Mouse (Mus musculus) forebrain, embryonic 11.5 days (tissue): ENCODE data around the gene Fam3b. TPM values are rescaled to one million over a fixed set of nuclear protein-coding genes. Genes with fewer than 3 reads are reported as not detected.

Experiments used
- ATAC-seq: fragments of 200-750 bp; cut with Nextera tagmentation; replicated peaks from 2 replicates; pipeline ENCODE4 v1.8.0; 2017; ENCODE audit warnings: moderate TSS enrichment; ENCODE audit not compliant: low FRiP score
- DNase-seq: peaks from one replicate; pipeline ENCODE4 v3.0.0-alpha.2; 2017; ENCODE audit warnings: low spot score
- H3K27ac ChIP-seq: fragments of 300-500 bp; sonication (generic); 2 replicates; pipeline ENCODE4 v1.5.1; 2014; ENCODE audit warnings: low read depth, low read length
- H3K27me3 ChIP-seq: fragments of 300-500 bp; sonication (generic); 2 replicates; pipeline ENCODE4 v1.6.1; 2014; ENCODE audit warnings: mild to moderate bottlenecking, low read length, mixed read lengths; ENCODE audit not compliant: control insufficient read depth, insufficient read depth
- H3K36me3 ChIP-seq: fragments of 300-500 bp; sonication (generic); 2 replicates; pipeline ENCODE4 v1.6.1; 2014; ENCODE audit warnings: mild to moderate bottlenecking, low read length, moderate library complexity, mixed read lengths; ENCODE audit not compliant: control insufficient read depth, insufficient read depth
- H3K4me1 ChIP-seq: fragments of 300-500 bp; sonication (generic); replicated peaks from 2 replicates; pipeline ENCODE4 v1.6.1; 2014; ENCODE audit warnings: low read length, mixed read lengths; ENCODE audit not compliant: control insufficient read depth, insufficient read depth
- H3K4me2 ChIP-seq: fragments of 300-500 bp; sonication (generic); 2 replicates; pipeline ENCODE4 v1.6.1; 2014; ENCODE audit warnings: low read depth, mild to moderate bottlenecking, low read length, moderate library complexity, mixed read lengths; ENCODE audit not compliant: severe bottlenecking
- H3K4me3 ChIP-seq: fragments of 300-500 bp; sonication (generic); 2 replicates; pipeline ENCODE4 v1.5.1; 2014; ENCODE audit warnings: low read depth, low read length
- H3K9ac ChIP-seq: fragments of 300-500 bp; sonication (generic); 2 replicates; pipeline ENCODE4 v1.6.1; 2014; ENCODE audit warnings: low read length
- H3K9me3 ChIP-seq: fragments of 300-500 bp; sonication (generic); 2 replicates; pipeline ENCODE4 v1.6.1; 2016; ENCODE audit warnings: low read length, mixed read lengths; ENCODE audit not compliant: control insufficient read depth
- WGBS: fragments of 180-500 bp; shearing (Covaris S2); extraction: QIAGEN DNeasy Blood & Tissue Kit; methylation state at CpG from one replicate; pipeline ENCODE4 v1.1.7; 2014; 5-methylcytosine and 5-hydroxymethylcytosine counted together
- polyA plus RNA-seq: library from polyadenylated mRNA; unstranded; fragments of >200 nt; fragmentation: Nextera tagmentation; extraction: Ambion mirVana; gene quantifications from 2 replicates; pipeline ENCODE4 v1.2.1, GENCODE M21; 2014

Gene Fam3b
- polyA plus RNA-seq, 1 experiment from 2014 or later: not detected

DNA sequence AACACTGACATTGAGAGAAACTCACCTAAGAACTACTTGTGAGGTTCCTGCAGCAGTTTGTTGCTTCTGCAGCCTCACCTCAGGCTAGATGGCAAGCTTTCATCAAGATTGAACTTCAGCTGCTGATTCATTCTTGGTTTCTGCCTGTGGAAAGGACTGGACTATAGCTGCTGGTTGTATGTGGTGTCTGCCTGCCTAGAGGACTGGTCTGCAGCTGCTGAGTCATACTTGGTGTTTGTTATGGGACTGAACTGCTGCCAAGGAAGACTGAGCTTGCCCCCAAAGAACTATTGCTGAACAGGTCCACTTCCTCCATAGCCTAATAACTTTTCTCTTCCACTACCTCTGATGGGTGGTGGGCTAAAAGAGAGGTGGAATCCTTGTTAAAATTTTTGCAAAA, 67.2 kb downstream of the Fam3b start:
- ATAC-seq (no peak), DNase-seq (no peak)
- Histone ChIP-seq H3K27me3 (no peaks in the 10 kb centered on the region), H3K27ac (no peak overlapping the region), H3K4me2 (no peak overlapping the region), H3K4me1 (no peaks in the 10 kb centered on the region), H3K36me3 (no peaks in the 10 kb centered on the region), H3K9ac (no peak overlapping the region), H3K9me3 (no peaks in the 10 kb centered on the region), H3K4me3 (no peak overlapping the region)

DNA sequence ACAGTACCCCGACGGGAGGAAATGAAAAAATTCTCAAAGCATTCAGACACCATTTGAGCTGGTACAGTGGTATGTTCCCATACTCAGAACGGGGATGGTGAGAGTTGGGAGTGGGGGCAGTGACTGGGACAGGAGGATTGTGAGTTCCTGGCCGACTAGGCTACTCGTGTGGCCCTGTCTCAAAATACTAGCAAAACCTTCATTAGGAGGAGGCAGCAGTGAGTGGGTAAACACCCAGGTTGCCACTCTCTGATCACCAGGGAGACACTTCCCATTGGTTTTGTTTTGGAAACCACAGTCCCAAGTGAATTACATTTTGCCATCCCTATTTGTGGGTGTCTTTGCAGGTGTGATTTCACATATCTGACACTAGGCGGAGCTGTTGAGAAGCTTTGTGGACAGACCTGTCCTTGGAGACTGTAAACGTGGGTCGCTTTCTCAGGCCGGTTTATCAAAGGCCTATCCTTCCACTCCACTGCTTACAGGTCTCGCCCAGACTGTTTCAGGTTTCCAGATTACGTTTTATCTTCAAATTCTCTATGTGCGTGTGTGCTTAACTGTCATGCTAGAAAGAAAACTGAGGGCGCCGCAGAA, 70.8 kb downstream of the Fam3b start:
- H3K27ac ChIP-seq: no peak overlapping the region
- ATAC-seq: peak; percentile 78
- 52% methylated on average over 14 of the region's 14 CpGs for WGBS
- H3K27me3 ChIP-seq: no peaks in the 10 kb centered on the region
- no peak overlapping the region for H3K4me2 ChIP-seq
- no peak overlapping the region for H3K4me3 ChIP-seq
- H3K36me3 ChIP-seq: no peaks in the 10 kb centered on the region
- no peaks in the 10 kb centered on the region for H3K9me3 ChIP-seq
- H3K9ac ChIP-seq: no peak overlapping the region
- DNase-seq: peak; percentile 62
- H3K4me1 ChIP-seq: no peaks in the 10 kb centered on the region

GRCm38 (mm10) chr16:97441967-97442366, 72.6 kb downstream of the Fam3b start:
- Histone ChIP-seq H3K4me2 (no peak overlapping the region), H3K36me3 (no peaks in the 10 kb centered on the region), H3K4me3 (no peak overlapping the region), H3K27ac (no peak overlapping the region), H3K27me3 (no peaks in the 10 kb centered on the region), H3K4me1 (no peaks in the 10 kb centered on the region), H3K9ac (no peak overlapping the region), H3K9me3 (no peaks in the 10 kb centered on the region)
- ATAC-seq: no peak
- DNase-seq: no peak
- WGBS: 93% methylated on average over 9 of the region's 9 CpGs

DNA sequence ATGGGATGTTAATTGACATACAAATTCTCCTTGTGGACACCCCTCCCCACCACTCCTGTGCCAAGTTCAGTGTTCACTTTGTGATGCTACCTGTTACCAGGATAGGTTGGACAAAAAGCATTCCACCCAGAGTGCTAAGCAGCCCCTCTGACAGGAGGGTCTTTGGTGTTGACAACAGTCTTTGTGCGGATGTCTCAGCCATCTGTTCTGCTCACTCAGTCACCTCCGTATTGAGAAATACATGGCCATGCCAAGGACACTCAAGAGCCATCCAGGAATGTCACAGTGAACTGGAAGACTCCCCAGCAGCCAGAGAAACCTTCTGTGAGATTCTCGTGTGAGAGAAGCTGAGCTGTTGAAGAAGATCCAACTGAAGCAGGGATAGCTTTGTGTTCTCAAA, 76.4 kb downstream of the Fam3b start:
- no peak for ATAC-seq
- no peak for DNase-seq
- H3K9ac ChIP-seq: no peak overlapping the region
- H3K4me1 ChIP-seq: no peaks in the 10 kb centered on the region
- no peaks in the 10 kb centered on the region for H3K27me3 ChIP-seq
- no peaks in the 10 kb centered on the region for H3K36me3 ChIP-seq
- H3K27ac ChIP-seq: no peak overlapping the region
- no peaks in the 10 kb centered on the region for H3K9me3 ChIP-seq
- no peak overlapping the region for H3K4me3 ChIP-seq
- WGBS: 84% methylated on average over 3 of the region's 3 CpGs
- no peak overlapping the region for H3K4me2 ChIP-seq

DNA sequence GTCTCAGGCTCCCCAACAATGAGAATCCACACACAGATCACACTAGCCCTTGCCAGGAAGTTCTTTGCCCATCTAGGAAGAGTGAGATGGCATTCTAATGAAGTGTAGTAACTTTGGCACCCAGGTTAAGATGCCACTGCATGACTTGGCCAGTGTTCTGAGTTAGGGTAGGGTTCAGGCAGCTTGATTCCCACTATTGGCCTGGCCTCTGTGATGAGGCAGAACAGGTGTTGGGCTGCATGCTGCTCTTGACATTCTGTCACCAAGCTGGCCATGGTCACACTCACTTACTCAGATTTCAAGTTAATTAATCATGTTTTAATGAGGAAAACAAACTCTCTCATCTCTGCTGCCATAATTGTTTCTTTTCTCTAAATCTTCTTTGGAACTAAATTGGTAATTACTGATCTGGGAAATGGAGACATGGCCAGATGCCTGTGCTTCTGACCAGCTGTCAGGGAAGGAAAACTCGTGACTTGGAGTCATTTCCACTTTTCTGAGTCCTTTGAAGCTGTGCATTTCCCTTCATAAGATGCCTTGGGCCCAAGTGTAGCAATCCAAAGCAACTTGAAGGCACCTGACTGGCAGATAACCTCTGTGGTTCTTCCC, 77.1 kb downstream of the Fam3b start:
- no peaks in the 10 kb centered on the region for H3K36me3 ChIP-seq
- H3K27ac ChIP-seq: no peak overlapping the region
- H3K4me3 ChIP-seq: no peak overlapping the region
- H3K9me3 ChIP-seq: no peaks in the 10 kb centered on the region
- ATAC-seq (no peak), DNase-seq (no peak)
- no peaks in the 10 kb centered on the region for H3K4me1 ChIP-seq
- H3K27me3 ChIP-seq: no peaks in the 10 kb centered on the region
- H3K9ac ChIP-seq: no peak overlapping the region
- WGBS: 55% methylated on average over 1 of the region's 1 CpGs
- H3K4me2 ChIP-seq: no peak overlapping the region

DNA sequence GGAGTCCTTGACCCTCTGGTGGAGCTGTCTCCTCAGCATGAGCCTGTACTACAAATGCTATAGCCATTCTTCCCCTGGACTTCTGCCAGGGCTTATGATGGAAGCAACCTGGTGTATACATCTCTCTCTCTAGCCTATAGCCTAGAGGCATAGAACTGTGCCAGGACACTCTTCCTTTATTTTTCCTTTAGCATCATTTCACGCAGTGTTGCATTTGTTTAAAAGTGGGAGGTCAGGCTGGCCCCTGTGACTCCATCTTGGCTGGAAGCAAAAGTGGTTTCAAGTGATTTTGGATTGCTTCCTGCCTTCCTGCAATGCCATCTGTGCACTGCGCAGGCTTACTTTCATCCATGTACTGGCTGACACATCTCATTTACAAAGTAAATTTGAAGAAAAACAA, 80.4 kb downstream of the Fam3b start:
- no peak overlapping the region for H3K9ac ChIP-seq
- DNase-seq: no peak
- H3K4me1 ChIP-seq: no peaks in the 10 kb centered on the region
- H3K4me3 ChIP-seq: no peak overlapping the region
- ATAC-seq: no peak
- no peaks in the 10 kb centered on the region for H3K27me3 ChIP-seq
- H3K4me2 ChIP-seq: no peak overlapping the region
- WGBS: 90% methylated on average over 2 of the region's 2 CpGs
- no peak overlapping the region for H3K27ac ChIP-seq
- no peaks in the 10 kb centered on the region for H3K9me3 ChIP-seq
- no peaks in the 10 kb centered on the region for H3K36me3 ChIP-seq

DNA sequence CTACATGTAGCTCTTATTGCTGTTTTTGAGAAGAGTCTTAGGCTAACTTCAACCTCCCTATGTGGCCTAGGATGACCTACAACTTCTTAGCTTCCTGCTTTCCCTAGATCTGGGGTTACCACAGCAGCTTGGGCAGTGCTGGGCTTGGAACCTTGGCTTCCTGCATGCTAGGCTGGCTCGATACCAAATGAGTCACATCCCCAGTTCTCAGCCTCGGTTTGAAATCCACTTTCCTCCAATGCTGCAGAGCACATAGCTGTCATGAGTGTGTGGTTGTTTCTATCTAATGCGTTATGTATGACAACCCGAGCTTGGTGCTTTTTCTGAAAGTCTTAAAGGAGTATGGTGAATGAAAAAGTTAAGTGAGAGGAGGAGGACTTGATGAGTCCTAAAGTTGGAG, 83.3 kb downstream of the Fam3b start:
- no peaks in the 10 kb centered on the region for H3K9me3 ChIP-seq
- DNase-seq (no peak), ATAC-seq (no peak)
- no peak overlapping the region for H3K4me2 ChIP-seq
- H3K4me1 ChIP-seq: no peaks in the 10 kb centered on the region
- no peaks in the 10 kb centered on the region for H3K36me3 ChIP-seq
- H3K4me3 ChIP-seq: no peak overlapping the region
- no peak overlapping the region for H3K9ac ChIP-seq
- no peaks in the 10 kb centered on the region for H3K27me3 ChIP-seq
- no peak overlapping the region for H3K27ac ChIP-seq
- WGBS: 88% methylated on average over 4 of the region's 4 CpGs

GRCm38 (mm10) chr16:97430091-97430490, 84.5 kb downstream of the Fam3b start:
- DNase-seq: no peak
- Histone ChIP-seq H3K9ac (no peak overlapping the region), H3K27me3 (no peaks in the 10 kb centered on the region), H3K4me1 (no peaks in the 10 kb centered on the region), H3K4me2 (no peak overlapping the region), H3K36me3 (no peaks in the 10 kb centered on the region), H3K4me3 (no peak overlapping the region), H3K27ac (no peak overlapping the region), H3K9me3 (no peaks in the 10 kb centered on the region)
- WGBS: 98% methylated on average over 4 of the region's 4 CpGs
- ATAC-seq: no peak

GRCm38 (mm10) chr16:97428026-97428425, 86.6 kb downstream of the Fam3b start:
- 76% methylated on average over 3 of the region's 3 CpGs for WGBS
- H3K27me3 ChIP-seq: no peaks in the 10 kb centered on the region
- DNase-seq: no peak
- H3K36me3 ChIP-seq: no peaks in the 10 kb centered on the region
- H3K4me3 ChIP-seq: no peak overlapping the region
- H3K4me2 ChIP-seq: no peak overlapping the region
- no peaks in the 10 kb centered on the region for H3K4me1 ChIP-seq
- no peak for ATAC-seq
- no peak overlapping the region for H3K27ac ChIP-seq
- no peak overlapping the region for H3K9ac ChIP-seq
- no peaks in the 10 kb centered on the region for H3K9me3 ChIP-seq
